Mouse (Mus musculus) liver, postnatal 0 days (tissue): ENCODE data around the gene Sfrp2. TPM values are rescaled to one million over a fixed set of nuclear protein-coding genes. Genes with fewer than 3 reads are reported as not detected.

ENCODE experiments used
- ATAC-seq: fragments of 200-750 bp; cut with Nextera tagmentation; 2 replicates; pipeline ENCODE4 v1.8.0; 2017; ENCODE audit warnings: mild to moderate bottlenecking, moderate library complexity
- DNase-seq: peaks from one replicate; pipeline ENCODE4 v3.0.0-alpha.2; 2016
- H3K27ac ChIP-seq: fragments of 300-500 bp; sonication (generic); 2 replicates; pipeline ENCODE4 v1.5.1; 2014; ENCODE audit warnings: antibody characterized with exemption, moderate library complexity, mild to moderate bottlenecking, low read depth
- H3K27me3 ChIP-seq: fragments of 300-500 bp; sonication (generic); 2 replicates; pipeline ENCODE4 v1.6.1; 2014; ENCODE audit warnings: low read length, control low read depth, mixed read lengths; ENCODE audit not compliant: insufficient read depth
- H3K36me3 ChIP-seq: fragments of 300-500 bp; sonication (generic); replicated peaks from 2 replicates; pipeline ENCODE4 v1.6.1; 2014; ENCODE audit warnings: mild to moderate bottlenecking, control low read depth, low read length, moderate library complexity, mixed read lengths; ENCODE audit not compliant: insufficient read depth
- H3K4me1 ChIP-seq: fragments of 300-500 bp; sonication (generic); 2 replicates; pipeline ENCODE4 v1.6.1; 2014; ENCODE audit warnings: antibody characterized with exemption, mild to moderate bottlenecking, control low read depth; ENCODE audit not compliant: insufficient read depth
- H3K4me2 ChIP-seq: fragments of 300-500 bp; sonication (generic); 2 replicates; pipeline ENCODE4 v1.6.1; 2014; ENCODE audit warnings: low read depth, mild to moderate bottlenecking, low read length, moderate library complexity, mixed read lengths
- H3K4me3 ChIP-seq: fragments of 300-500 bp; sonication (generic); 2 replicates; pipeline ENCODE4 v1.5.1; 2014; ENCODE audit warnings: low read depth, low read length
- H3K9ac ChIP-seq: fragments of 300-500 bp; sonication (generic); replicated peaks from 2 replicates; pipeline ENCODE4 v1.6.1; 2014; ENCODE audit warnings: mild to moderate bottlenecking, moderate library complexity
- H3K9me3 ChIP-seq: fragments of 300-500 bp; sonication (generic); 2 replicates; pipeline ENCODE4 v1.6.1; 2016; ENCODE audit warnings: mild to moderate bottlenecking, control low read depth, low read length, mixed read lengths
- CTCF ChIP-seq: sonication (generic); IDR thresholded peaks from 2 replicates; pipeline ENCODE4 v1.5.1; 2016; ENCODE audit warnings: antibody characterized with exemption, low read depth
- EP300 ChIP-seq: IDR thresholded peaks from 2 replicates; pipeline ENCODE4 v1.6.1; 2016; ENCODE audit warnings: antibody characterized with exemption, low read depth, mild to moderate bottlenecking
- WGBS: fragments of 180-500 bp; shearing (Covaris S2); extraction: QIAGEN DNeasy Blood & Tissue Kit; methylation state at CpG from one replicate; pipeline ENCODE4 v1.1.7; 2014; ENCODE audit not compliant: insufficient replicate concordance; 5-methylcytosine and 5-hydroxymethylcytosine counted together
- polyA plus RNA-seq: library from polyadenylated mRNA; unstranded; fragments of >200 nt; fragmentation: Nextera tagmentation; extraction: Ambion mirVana; gene quantifications from 2 replicates; pipeline ENCODE4 v1.2.1, GENCODE M21; 2015

Sfrp2 gene
- polyA plus RNA-seq = 1.0 and 1.6 TPM in 2 replicates

GRCm38 (mm10) chr3:83765871-83766725 is at the start of gene Sfrp2:
Sfrp2 (plus strand) TSS chr3:83766321.
- Histone ChIP-seq H3K9me3 (no peaks in the 10 kb centered on the region), H3K27ac (no peak within 1 kb of the TSS), H3K9ac (no peak within 1 kb of the TSS), H3K4me2 (peak within 1 kb of the TSS; percentile 70), H3K36me3 (no peaks in the 10 kb centered on the region), H3K4me3 (peak within 1 kb of the TSS; percentile 42), H3K27me3 (peaks cover 71% of the 10 kb centered on the region), H3K4me1 (peaks cover 13% of the 10 kb centered on the region)
- DNase-seq = peak; percentile 24
- ATAC-seq = no peak
- no peak for TF ChIP-seq EP300
- no peak for TF ChIP-seq CTCF
- WGBS = 1% methylated on average over 79 of the region's 82 CpGs

- no peak for DNase-seq
- H3K9me3 ChIP-seq = no peaks in the 10 kb centered on the region
- TF ChIP-seq CTCF (no peak), EP300 (no peak)
- H3K4me1 ChIP-seq = no peaks in the 10 kb centered on the region
- H3K4me2 ChIP-seq = no peak overlapping the region
- ATAC-seq = no peak
- H3K4me3 ChIP-seq = no peak overlapping the region
- H3K27me3 ChIP-seq = no peaks in the 10 kb centered on the region
- WGBS = 45% methylated on average over 7 of the region's 7 CpGs
- H3K27ac ChIP-seq = no peak overlapping the region
- H3K9ac ChIP-seq = no peak overlapping the region
- H3K36me3 ChIP-seq = no peaks in the 10 kb centered on the region
These were observed 48.4 kb upstream of the Sfrp2 start for GRCm38 (mm10) chr3:83717643-83718231.

- Histone ChIP-seq H3K4me1 (no peaks in the 10 kb centered on the region), H3K27ac (no peak overlapping the region), H3K9ac (no peak overlapping the region), H3K9me3 (no peaks in the 10 kb centered on the region), H3K27me3 (no peaks in the 10 kb centered on the region), H3K4me3 (no peak overlapping the region), H3K4me2 (no peak overlapping the region), H3K36me3 (no peaks in the 10 kb centered on the region)
- DNase-seq (no peak), ATAC-seq (no peak)
- WGBS = 33% methylated on average over 4 of the region's 4 CpGs
- TF ChIP-seq CTCF (no peak), EP300 (no peak)
These were observed 47.5 kb upstream of the Sfrp2 start for GRCm38 (mm10) chr3:83718662-83719061.

GRCm38 (mm10) chr3:83728223-83728622 is 37.9 kb upstream of the Sfrp2 start:
- no peaks in the 10 kb centered on the region for H3K4me1 ChIP-seq
- no peak overlapping the region for H3K9ac ChIP-seq
- no peaks in the 10 kb centered on the region for H3K27me3 ChIP-seq
- no peaks in the 10 kb centered on the region for H3K36me3 ChIP-seq
- TF ChIP-seq EP300 (no peak), CTCF (no peak)
- no peaks in the 10 kb centered on the region for H3K9me3 ChIP-seq
- no peak overlapping the region for H3K4me3 ChIP-seq
- no peak overlapping the region for H3K27ac ChIP-seq
- no peak overlapping the region for H3K4me2 ChIP-seq
- DNase-seq (no peak), ATAC-seq (no peak)
- WGBS = 64% methylated on average over 3 of the region's 3 CpGs

- H3K9me3 ChIP-seq = no peaks in the 10 kb centered on the region
- WGBS = 83% methylated on average over 9 of the region's 9 CpGs
- ATAC-seq (no peak), DNase-seq (no peak)
- no peak overlapping the region for H3K4me3 ChIP-seq
- no peak overlapping the region for H3K27ac ChIP-seq
- no peaks in the 10 kb centered on the region for H3K27me3 ChIP-seq
- no peak overlapping the region for H3K9ac ChIP-seq
- no peaks in the 10 kb centered on the region for H3K36me3 ChIP-seq
- no peaks in the 10 kb centered on the region for H3K4me1 ChIP-seq
- TF ChIP-seq CTCF (no peak), EP300 (no peak)
- no peak overlapping the region for H3K4me2 ChIP-seq
These were observed 37.3 kb upstream of the Sfrp2 start for GRCm38 (mm10) chr3:83728675-83729390.

- Histone ChIP-seq H3K27ac (no peak overlapping the region), H3K9ac (no peak overlapping the region), H3K4me3 (no peak overlapping the region), H3K4me2 (no peak overlapping the region), H3K36me3 (no peaks in the 10 kb centered on the region), H3K4me1 (no peaks in the 10 kb centered on the region), H3K9me3 (no peaks in the 10 kb centered on the region), H3K27me3 (no peaks in the 10 kb centered on the region)
- DNase-seq (no peak), ATAC-seq (no peak)
- WGBS = 78% methylated on average over 8 of the region's 8 CpGs
- TF ChIP-seq EP300 = no peak
- TF ChIP-seq CTCF = no peak
These were observed 32.1 kb upstream of the Sfrp2 start for GRCm38 (mm10) chr3:83733985-83734384.
